Comparison of ENCODE assay signal across 8 mouse cellular contexts in genomic region chr1:38664777-38665176, GRCm38 (mm10). TPM values are rescaled to one million over a fixed set of nuclear protein-coding genes. Genes with fewer than 3 reads are reported as not detected.
A peak's percentile ranks its signal among the peaks of the same experiment; 100 is the strongest.
DNase-seq lines count a peak whose midpoint lies in the region; ATAC-seq and TF ChIP-seq lines count a peak whose summit lies in the region.

Aff3 (minus strand) TSS chr1:38664955.

- no peak for ATAC-seq in limb, embryonic 11.5 days (ENCODE audit: insufficient number of reproducible peaks, low FRiP score, low TSS enrichment, low read depth)

- H3K27me3 ChIP-seq in forebrain, embryonic 10.5 days (ENCODE audit: poor library complexity, severe bottlenecking), result no peaks in the 10 kb centered on the region
- no peaks in the 10 kb centered on the region for H3K27me3 ChIP-seq in limb, embryonic 11.5 days (ENCODE audit: control insufficient read depth, insufficient read depth, low read length)

- no peak for DNase-seq in left cerebral cortex, adult 2 months (ENCODE audit: extremely low spot score in 1 of 2, low spot score in 2 of 2)
- DNase-seq in left cerebral cortex, adult 9 months (ENCODE audit: low spot score in 2 of 2), result no peak
- peak; percentile 9 for DNase-seq in forebrain, embryonic 10.5 days (ENCODE audit: extremely low spot score, low spot score)
- DNase-seq in limb, embryonic 11.5 days (ENCODE audit: low spot score), result no peak
- DNase-seq in natural killer cell, adult 2 months (ENCODE audit: low spot score in 2 of 2), result peak; percentile 68 to 87
- no peak for DNase-seq in adrenal gland, adult 2 months
- no peak for DNase-seq in right cerebral cortex, postnatal 10 days (ENCODE audit: low spot score in 2 of 2)
- no peak for DNase-seq in kidney, postnatal 10 days

- no peaks in the 10 kb centered on the region for H3K9me3 ChIP-seq in forebrain, embryonic 10.5 days
- no peaks in the 10 kb centered on the region for H3K9me3 ChIP-seq in limb, embryonic 11.5 days (ENCODE audit: control insufficient read depth, low read length)

- H3K9ac ChIP-seq in limb, embryonic 11.5 days (ENCODE audit: low read length), result no peak within 1 kb of the TSS

- TF ChIP-seq CTCF in left cerebral cortex, adult 2 months (IDR thresholded peaks at IDR 0.05), result no peak

- no peak within 1 kb of the TSS for H3K4me3 ChIP-seq in left cerebral cortex, adult 2 months
- no peak within 1 kb of the TSS for H3K4me3 ChIP-seq in forebrain, embryonic 10.5 days
- no peak within 1 kb of the TSS for H3K4me3 ChIP-seq in limb, embryonic 11.5 days (ENCODE audit: low read depth, low read length)

- H3K4me1 ChIP-seq in forebrain, embryonic 10.5 days, result peaks cover 5% of the 10 kb centered on the region; the same call in 1 of the 2 replicates
- H3K4me1 ChIP-seq in limb, embryonic 11.5 days (ENCODE audit: control insufficient read depth, insufficient read depth, low read length), result peaks cover 13% of the 10 kb centered on the region; the same call in 1 of the 2 replicates

- 88% methylated on average over 13 of the region's 13 CpGs for WGBS in forebrain, embryonic 10.5 days
- 77% methylated on average over 13 of the region's 13 CpGs for WGBS in limb, embryonic 11.5 days

- no peak within 1 kb of the TSS for H3K27ac ChIP-seq in left cerebral cortex, adult 2 months
- no peak within 1 kb of the TSS for H3K27ac ChIP-seq in forebrain, embryonic 10.5 days
- no peak within 1 kb of the TSS for H3K27ac ChIP-seq in limb, embryonic 11.5 days (replicated peaks; ENCODE audit: low read depth, low read length)

- H3K36me3 ChIP-seq in forebrain, embryonic 10.5 days (replicated peaks), result no peaks in the 10 kb centered on the region
- no peaks in the 10 kb centered on the region for H3K36me3 ChIP-seq in limb, embryonic 11.5 days (ENCODE audit: control insufficient read depth, insufficient read depth, low read length)

- intact Hi-C loops in left cerebral cortex, adult 2 months (cut with DNase I), result no loop called here

- no peak within 1 kb of the TSS for H3K4me2 ChIP-seq in limb, embryonic 11.5 days (ENCODE audit: low read depth, severe bottlenecking)

RNA-seq across cellular contexts. Expression of gene Aff3, which starts in this region (rescaled TPM):
- 100 to 1,000 TPM in 1 of 2 experiments, 10 to 100 TPM in 1; 98.8 to 108 TPM for total RNA-seq in left cerebral cortex, adult 2 months (2021)
- polyA plus RNA-seq in forebrain, embryonic 10.5 days (2016; fragmentation: Nextera tagmentation; extraction: Ambion mirVana), result 3.4 and 3.5 TPM in 2 replicates
- polyA plus RNA-seq in limb, embryonic 11.5 days (2014; fragmentation: Nextera tagmentation; extraction: Ambion mirVana), result 43.9 and 46.8 TPM in 2 replicates
- total RNA-seq in adrenal gland, adult 2 months (2021), result 1 to 10 TPM; 3.0 to 3.5 TPM
- 2.9 TPM in 2 replicates for polyA plus RNA-seq in adrenal gland, adult 2 months (2012; rRNA removed)

Comparison
In these comparisons a context has a peak if more than half of its experiments do, and no peak if none do; other contexts are left out.
1. RNA of gene Aff3 (total RNA-seq): 98.8 to 108 TPM in left cerebral cortex, adult 2 months; 3.0 to 3.5 TPM in adrenal gland, adult 2 months; every median in the first group is over 10 times any median in the second.
2. RNA of gene Aff3 (polyA plus RNA-seq): 43.9 to 46.8 TPM in limb, embryonic 11.5 days; 3.4 to 3.5 TPM in forebrain, embryonic 10.5 days and 2.9 TPM in adrenal gland, adult 2 months; every median in the first group is over 10 times any median in the second.
3. DNase-seq: peak in forebrain, embryonic 10.5 days (single experiment) and natural killer cell, adult 2 months (2 of 2); none in left cerebral cortex, adult 2 months (0 of 2), left cerebral cortex, adult 9 months (0 of 2), limb, embryonic 11.5 days (single experiment), adrenal gland, adult 2 months (single experiment), right cerebral cortex, postnatal 10 days (0 of 2) and kidney, postnatal 10 days (single experiment).